Mouse (Mus musculus): Measurements from ENCODE around the gene Sptbn2. TPM values are rescaled to one million over a fixed set of nuclear protein-coding genes. Genes with fewer than 3 reads are reported as not detected.
"Not testable (repeated sequence)": the region's sequence is repeated elsewhere in the genome, so short reads cannot be mapped to it uniquely, and the experiment has no call there.

The Sptbn2 gene
- polyA plus RNA-seq, 1 experiment from 2014 or later: 0.16 TPM

DNA sequence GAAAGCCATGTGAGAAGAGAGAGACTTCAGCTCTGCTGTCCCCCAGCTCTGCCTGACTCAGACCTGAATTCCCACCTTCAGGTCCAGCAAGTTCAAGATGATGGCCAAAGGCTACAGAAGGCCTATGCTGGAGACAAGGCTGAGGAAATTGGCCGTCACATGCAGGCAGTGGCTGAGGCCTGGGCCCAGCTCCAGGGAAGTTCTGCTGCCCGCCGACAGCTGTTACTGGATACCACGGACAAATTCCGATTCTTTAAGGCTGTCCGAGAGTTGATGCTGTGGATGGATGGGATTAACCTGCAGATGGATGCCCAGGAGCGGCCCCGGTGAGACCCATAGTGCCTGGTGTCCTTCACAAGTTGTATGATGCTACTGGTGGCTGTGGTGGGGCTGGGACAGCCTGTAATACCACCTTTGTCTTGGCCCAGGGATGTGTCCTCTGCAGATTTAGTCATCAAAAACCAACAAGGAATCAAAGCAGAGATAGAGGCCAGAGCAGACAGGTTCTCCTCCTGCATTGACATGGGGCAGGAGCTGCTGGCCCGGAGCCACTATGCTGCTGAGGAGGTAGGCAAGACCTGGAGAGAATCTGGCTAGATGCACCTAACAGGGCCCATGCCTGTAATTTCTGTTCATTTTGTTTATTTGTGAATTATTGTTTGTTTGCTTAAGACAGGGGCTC lies 36.8 kb downstream of the Sptbn2 start:
- no peaks in the 10 kb centered on the region for H3K9me3 ChIP-seq
- no peak overlapping the region for H3K27ac ChIP-seq (replicated peaks)
- peaks cover 8% of the 10 kb centered on the region for H3K4me1 ChIP-seq
- H3K27me3 ChIP-seq (replicated peaks): no peaks in the 10 kb centered on the region
- peak overlapping the region; percentile 47; the same call in 1 of the 2 replicates for H3K9ac ChIP-seq
- no peak overlapping the region for H3K4me2 ChIP-seq
- ATAC-seq (ENCODE audit: extremely low read depth, insufficient number of reproducible peaks, low FRiP score, low TSS enrichment): no peak
- no peaks in the 10 kb centered on the region for H3K36me3 ChIP-seq
- no peak overlapping the region for H3K4me3 ChIP-seq
- WGBS: 88% methylated on average over 9 of the region's 9 CpGs

DNA sequence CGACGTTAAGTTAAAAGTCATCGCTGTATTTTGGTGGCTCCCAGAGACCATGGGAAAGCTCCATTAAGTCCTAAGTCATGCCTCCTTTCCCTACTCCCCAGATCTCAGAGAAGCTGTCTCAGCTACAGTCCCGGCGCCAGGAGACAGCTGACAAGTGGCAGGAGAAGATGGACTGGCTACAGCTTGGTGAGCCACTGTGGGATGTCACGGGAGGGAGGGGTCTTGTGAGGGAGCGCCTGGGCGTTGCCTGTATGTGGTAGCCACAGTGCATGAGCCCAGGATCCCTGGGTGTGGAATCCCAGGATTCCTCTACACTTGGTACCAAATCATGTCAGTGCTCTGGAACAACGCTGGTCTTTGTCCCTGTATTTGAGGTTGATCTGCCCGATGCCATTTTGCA lies 37.5 kb downstream of the Sptbn2 start:
- Histone ChIP-seq H3K4me1 (peaks cover 8% of the 10 kb centered on the region), H3K9me3 (no peaks in the 10 kb centered on the region), H3K27me3 (replicated peaks) (no peaks in the 10 kb centered on the region), H3K9ac (no peak overlapping the region), H3K36me3 (no peaks in the 10 kb centered on the region), H3K4me3 (no peak overlapping the region), H3K4me2 (no peak overlapping the region), H3K27ac (replicated peaks) (no peak overlapping the region)
- 75% methylated on average over 10 of the region's 10 CpGs for WGBS
- no peak for ATAC-seq (ENCODE audit: extremely low read depth, insufficient number of reproducible peaks, low FRiP score, low TSS enrichment)

DNA sequence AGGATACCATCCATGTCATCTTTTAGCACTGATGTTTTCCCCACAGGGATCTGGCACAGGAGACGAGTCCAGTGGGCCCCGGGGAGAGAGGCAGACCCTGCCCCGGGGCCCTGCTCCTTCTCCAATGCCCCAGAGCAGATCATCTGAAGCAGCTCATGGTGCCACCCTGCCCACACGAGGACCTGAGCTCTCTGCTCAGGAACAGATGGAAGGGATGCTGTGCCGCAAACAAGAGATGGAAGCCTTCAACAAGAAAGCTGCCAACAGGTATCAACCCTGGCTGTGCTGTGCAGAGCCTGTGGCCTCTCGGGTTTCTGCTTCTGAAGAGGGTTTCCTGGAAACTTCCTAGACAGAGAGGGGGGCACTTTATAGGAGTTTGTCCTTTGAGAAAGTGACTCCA lies 39.0 kb downstream of the Sptbn2 start:
- H3K9me3 ChIP-seq: no peaks in the 10 kb centered on the region
- peaks cover 5% of the 10 kb centered on the region for H3K4me1 ChIP-seq
- H3K36me3 ChIP-seq: no peaks in the 10 kb centered on the region
- no peak overlapping the region for H3K4me3 ChIP-seq
- no peak overlapping the region for H3K27ac ChIP-seq (replicated peaks)
- H3K27me3 ChIP-seq (replicated peaks): no peaks in the 10 kb centered on the region
- no peak for ATAC-seq (ENCODE audit: extremely low read depth, insufficient number of reproducible peaks, low FRiP score, low TSS enrichment)
- 82% methylated on average over 6 of the region's 6 CpGs for WGBS
- no peak overlapping the region for H3K9ac ChIP-seq
- no peak overlapping the region for H3K4me2 ChIP-seq

DNA sequence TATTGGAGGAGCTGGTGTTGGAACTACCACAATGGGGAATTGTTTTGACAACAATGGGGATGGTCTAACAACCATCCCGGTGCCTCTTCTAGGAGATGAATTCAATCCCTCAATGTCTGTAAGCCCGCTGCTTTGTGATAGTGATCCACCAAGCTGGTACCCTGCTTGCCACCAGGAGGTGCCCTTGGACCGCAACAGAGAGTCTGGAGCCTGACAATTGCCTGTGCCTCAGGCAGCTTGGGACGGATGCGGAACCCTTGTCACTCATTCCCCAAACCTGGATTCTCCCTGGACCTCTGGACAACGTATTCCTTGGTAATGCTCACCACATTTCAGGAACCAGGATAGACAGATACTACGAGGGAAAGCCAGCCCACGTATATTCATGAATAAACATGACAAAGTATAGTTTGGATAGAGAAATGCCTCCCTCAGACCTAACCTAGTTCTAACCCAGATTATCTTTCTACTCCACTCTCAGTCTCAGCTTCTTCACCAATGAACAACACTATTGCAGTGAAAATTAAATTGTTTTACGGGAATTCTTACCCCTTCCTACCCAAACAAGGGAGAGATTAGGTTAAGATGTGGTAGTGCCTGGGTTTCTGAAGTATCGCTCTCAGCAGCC lies 44.7 kb downstream of the Sptbn2 start:
- ATAC-seq (ENCODE audit: extremely low read depth, insufficient number of reproducible peaks, low FRiP score, low TSS enrichment): 0 out of 2 replicates have a peak, but pooled peaks have one; percentile 38
- Histone ChIP-seq H3K4me3 (peak overlapping the region; percentile 72), H3K27ac (replicated peaks) (peak overlapping the region; percentile 92), H3K4me2 (peak overlapping the region; percentile 89), H3K36me3 (peaks cover 24% of the 10 kb centered on the region), H3K9me3 (no peaks in the 10 kb centered on the region), H3K27me3 (replicated peaks) (no peaks in the 10 kb centered on the region), H3K9ac (peak overlapping the region; percentile 87), H3K4me1 (peaks cover 32% of the 10 kb centered on the region)
- 2% methylated on average over 10 of the region's 10 CpGs for WGBS

DNA sequence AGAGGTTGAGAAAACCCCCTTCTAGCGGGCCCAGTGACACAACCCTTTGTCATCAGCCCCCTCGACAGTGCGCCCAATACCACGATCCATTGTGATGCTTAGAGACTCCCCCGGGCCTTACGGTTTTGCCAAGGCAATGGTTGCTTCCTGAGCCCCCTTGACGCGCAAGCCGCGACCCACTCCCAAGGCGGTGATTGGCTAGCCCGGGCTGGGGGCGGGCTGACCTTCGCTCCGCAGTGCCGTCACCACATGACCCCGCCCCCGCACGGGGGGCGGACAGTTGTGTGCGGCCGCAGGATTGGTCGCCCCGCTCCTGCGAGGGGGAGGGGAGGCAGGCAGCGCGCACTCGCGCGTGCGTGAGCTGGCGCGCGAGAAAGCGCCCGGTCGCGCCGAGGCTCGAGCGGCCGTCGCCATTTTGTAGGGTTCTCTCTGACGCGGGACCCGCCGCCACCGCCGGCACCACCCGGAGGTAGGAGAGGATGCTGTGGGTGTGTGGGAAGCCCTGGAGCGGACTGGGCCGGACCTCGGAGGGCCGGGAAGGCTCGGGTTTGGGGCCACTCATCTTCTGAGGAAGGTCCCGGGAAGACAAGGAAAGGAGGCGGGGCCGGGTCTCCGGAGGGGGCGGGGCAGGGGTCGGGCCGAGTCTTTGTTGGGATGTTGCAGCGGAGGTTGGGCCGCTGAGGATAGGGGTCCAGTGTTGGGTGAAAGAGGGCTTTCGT lies 45.4 kb downstream of the Sptbn2 start, which contains the start of gene Rbm4b:
Gene Rbm4b (plus strand): TSS at position 305 of the 719 bp plus-strand sequence.
- 1% methylated on average over 65 of the region's 65 CpGs for WGBS
- H3K4me2 ChIP-seq: peak within 1 kb of the TSS; percentile 89
- H3K27me3 ChIP-seq (replicated peaks): no peaks in the 10 kb centered on the region
- peak; percentile 97 for ATAC-seq (ENCODE audit: extremely low read depth, insufficient number of reproducible peaks, low FRiP score, low TSS enrichment)
- peak within 1 kb of the TSS; percentile 92 for H3K27ac ChIP-seq (replicated peaks)
- no peaks in the 10 kb centered on the region for H3K9me3 ChIP-seq
- H3K4me3 ChIP-seq: peak within 1 kb of the TSS; percentile 72
- H3K9ac ChIP-seq: peak within 1 kb of the TSS; percentile 87
- peaks cover 36% of the 10 kb centered on the region for H3K4me1 ChIP-seq
- H3K36me3 ChIP-seq: peaks cover 31% of the 10 kb centered on the region

DNA sequence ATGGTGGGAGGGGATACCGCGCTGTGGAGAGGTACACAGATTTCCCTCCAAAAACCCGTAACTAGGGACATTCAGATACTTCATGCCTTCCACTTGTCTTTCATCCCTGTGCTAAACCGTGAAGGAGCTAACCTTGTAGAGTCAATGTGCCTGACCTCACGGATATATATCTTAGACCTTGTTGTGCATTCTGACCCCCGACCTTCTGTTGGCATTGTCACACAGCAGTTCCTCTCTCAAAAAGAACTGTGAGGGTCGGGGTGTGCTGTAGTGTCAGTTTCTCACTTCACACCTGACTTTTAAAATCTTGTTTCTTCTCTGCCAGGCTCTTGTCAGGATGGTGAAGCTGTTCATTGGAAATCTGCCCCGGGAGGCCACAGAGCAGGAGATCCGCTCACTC lies 46.0 kb downstream of the Sptbn2 start:
- peak overlapping the region; percentile 72 for H3K4me3 ChIP-seq
- peaks cover 36% of the 10 kb centered on the region for H3K4me1 ChIP-seq
- no peaks in the 10 kb centered on the region for H3K27me3 ChIP-seq (replicated peaks)
- no peak for ATAC-seq (ENCODE audit: extremely low read depth, insufficient number of reproducible peaks, low FRiP score, low TSS enrichment)
- no peaks in the 10 kb centered on the region for H3K9me3 ChIP-seq
- peaks cover 37% of the 10 kb centered on the region for H3K36me3 ChIP-seq
- WGBS: 4% methylated on average over 9 of the region's 9 CpGs
- peak overlapping the region; percentile 89 for H3K4me2 ChIP-seq
- peak overlapping the region; percentile 92 for H3K27ac ChIP-seq (replicated peaks)
- H3K9ac ChIP-seq: peak overlapping the region; percentile 87

DNA sequence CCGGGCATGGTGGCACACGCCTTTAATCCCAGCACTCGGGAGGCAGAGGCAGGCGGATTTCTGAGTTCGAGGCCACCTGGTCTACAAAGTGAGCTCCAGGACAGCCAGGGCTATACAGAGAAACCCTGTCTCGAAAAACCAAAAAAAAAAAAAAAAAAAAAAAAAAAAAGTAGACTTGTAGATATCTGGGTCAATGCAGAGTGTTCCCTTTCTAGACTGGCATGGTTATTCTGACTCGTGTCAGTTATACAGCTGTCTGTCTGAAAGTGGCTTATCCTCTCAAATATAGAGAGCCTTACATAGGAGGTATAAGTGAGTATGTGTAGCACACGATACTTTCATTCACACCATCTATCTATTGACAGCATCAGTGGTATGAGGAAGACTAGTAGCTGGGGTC lies 49.6 kb downstream of the Sptbn2 start:
- 90% methylated on average over 7 of the region's 8 CpGs for WGBS
- H3K27ac ChIP-seq (replicated peaks); H3K27me3 ChIP-seq (replicated peaks); H3K4me3 ChIP-seq; H3K9ac ChIP-seq; H3K4me2 ChIP-seq; H3K9me3 ChIP-seq; ATAC-seq (ENCODE audit: extremely low read depth, insufficient number of reproducible peaks, low FRiP score, low TSS enrichment): not testable (repeated sequence)
- Histone ChIP-seq H3K36me3 (peaks cover 72% of the 10 kb centered on the region), H3K4me1 (peaks cover 32% of the 10 kb centered on the region)

DNA sequence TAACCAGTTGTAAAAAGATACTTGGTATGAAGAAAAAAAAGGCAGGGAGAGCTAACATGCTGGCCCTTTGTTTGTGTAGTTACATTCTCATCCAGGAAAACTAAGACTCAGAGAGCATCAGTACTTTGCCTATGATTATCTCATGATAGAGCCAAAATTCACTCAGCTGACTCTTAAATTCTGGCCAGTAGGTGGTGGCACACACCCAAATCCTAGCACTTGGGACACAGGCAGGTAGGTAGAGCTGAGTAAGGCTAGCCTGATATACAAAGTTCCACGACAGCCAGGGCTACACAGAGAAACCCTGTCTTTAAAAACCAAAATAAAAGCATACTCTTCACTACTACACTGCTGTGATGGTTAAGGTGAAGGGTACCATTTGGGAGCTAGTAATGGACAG lies 51.9 kb downstream of the Sptbn2 start:
- no peak overlapping the region for H3K27ac ChIP-seq (replicated peaks)
- no peaks in the 10 kb centered on the region for H3K9me3 ChIP-seq
- no peak overlapping the region for H3K4me3 ChIP-seq
- no peak overlapping the region for H3K9ac ChIP-seq
- H3K36me3 ChIP-seq: peaks cover 90% of the 10 kb centered on the region
- WGBS: 57% methylated on average over 1 of the region's 1 CpGs
- peaks cover 24% of the 10 kb centered on the region for H3K4me1 ChIP-seq
- H3K27me3 ChIP-seq (replicated peaks): no peaks in the 10 kb centered on the region
- ATAC-seq (ENCODE audit: extremely low read depth, insufficient number of reproducible peaks, low FRiP score, low TSS enrichment): no peak
- no peak overlapping the region for H3K4me2 ChIP-seq

DNA sequence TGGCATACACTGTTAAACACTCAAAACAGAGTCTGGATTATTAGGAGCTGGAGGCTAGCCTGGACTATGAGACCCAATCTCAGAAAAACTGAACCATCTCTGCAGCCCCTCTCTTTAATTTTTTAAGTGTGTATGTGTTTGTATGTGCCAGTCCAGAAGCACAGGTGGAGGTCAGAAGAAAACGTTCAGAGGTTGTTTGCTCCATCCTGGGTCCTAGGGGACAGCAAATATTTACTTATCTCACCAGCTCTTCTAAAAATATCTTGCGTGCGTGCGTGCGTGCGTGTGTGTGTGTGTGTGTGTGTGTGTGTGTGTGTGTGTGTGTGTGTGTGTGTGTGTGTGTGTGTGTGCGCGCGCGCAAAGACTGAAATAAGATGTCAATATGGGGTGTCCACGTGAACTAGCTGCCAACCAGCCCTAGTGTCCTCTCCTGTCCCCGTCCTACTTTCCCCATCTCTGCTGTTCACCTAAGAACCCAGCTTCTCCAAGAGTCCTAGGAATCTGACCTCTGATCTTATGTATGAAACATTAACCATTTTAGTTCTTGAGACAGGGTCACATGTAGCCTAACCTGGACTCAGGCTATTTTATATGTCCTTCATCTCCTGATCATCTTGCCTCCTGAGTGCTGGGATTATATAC lies 56.7 kb downstream of the Sptbn2 start:
- Histone ChIP-seq H3K9ac (no peak overlapping the region), H3K9me3 (no peaks in the 10 kb centered on the region), H3K27me3 (replicated peaks) (no peaks in the 10 kb centered on the region), H3K4me2 (no peak overlapping the region), H3K4me3 (no peak overlapping the region), H3K4me1 (no peaks in the 10 kb centered on the region), H3K36me3 (peaks cover 96% of the 10 kb centered on the region), H3K27ac (replicated peaks) (no peak overlapping the region)
- no peak for ATAC-seq (ENCODE audit: extremely low read depth, insufficient number of reproducible peaks, low FRiP score, low TSS enrichment)
- WGBS: 71% methylated on average over 10 of the region's 12 CpGs

DNA sequence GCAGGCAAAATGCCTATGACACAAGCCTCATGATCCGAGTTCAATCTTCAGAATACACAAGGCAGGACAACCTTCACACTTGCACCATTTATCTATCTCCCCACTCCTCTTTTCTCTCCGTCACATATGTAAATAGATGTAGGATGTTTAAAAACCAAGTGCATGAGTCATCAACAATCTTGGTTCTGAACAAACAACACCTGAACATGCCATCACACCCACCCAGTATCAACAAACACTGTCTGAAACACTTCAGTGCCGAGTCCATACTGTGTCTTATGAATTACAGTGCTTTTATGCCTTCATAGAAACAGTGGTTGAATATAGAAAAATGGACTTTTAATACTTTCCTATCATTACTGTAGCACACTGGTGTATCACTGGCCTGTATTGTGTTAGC lies 61.8 kb downstream of the Sptbn2 start:
- 76% methylated on average over 3 of the region's 3 CpGs for WGBS
- peaks cover 92% of the 10 kb centered on the region for H3K36me3 ChIP-seq
- H3K27ac ChIP-seq (replicated peaks): no peak overlapping the region

DNA sequence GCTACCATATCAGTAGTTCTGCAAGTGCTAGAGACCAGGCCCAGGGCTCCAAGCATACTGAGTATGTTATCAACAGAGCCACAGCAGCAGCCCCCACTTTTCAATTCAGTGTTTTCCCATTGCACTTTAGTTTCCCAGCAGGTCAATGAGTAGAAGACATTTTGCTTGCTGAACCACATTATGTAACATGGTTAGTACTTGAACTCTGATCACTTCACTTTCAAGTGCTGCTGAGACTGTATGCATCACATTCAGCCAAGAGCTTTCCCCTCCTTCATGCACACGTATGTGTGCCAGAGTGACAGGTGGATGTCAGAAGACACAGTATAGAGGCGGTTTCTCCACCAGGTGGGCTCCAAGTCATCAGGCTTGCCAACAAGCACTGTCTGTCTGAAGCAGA lies 71.9 kb downstream of the Sptbn2 start:
- Histone ChIP-seq H3K4me3 (no peak overlapping the region), H3K9me3 (no peaks in the 10 kb centered on the region), H3K4me2 (no peak overlapping the region), H3K9ac (no peak overlapping the region), H3K27me3 (replicated peaks) (no peaks in the 10 kb centered on the region), H3K27ac (replicated peaks) (no peak overlapping the region), H3K36me3 (peaks cover 92% of the 10 kb centered on the region), H3K4me1 (peaks cover 49% of the 10 kb centered on the region)
- 90% methylated on average over 2 of the region's 2 CpGs for WGBS
- ATAC-seq (ENCODE audit: extremely low read depth, insufficient number of reproducible peaks, low FRiP score, low TSS enrichment): no peak

More for the DNA sequence above, 61.8 kb downstream of the Sptbn2 start:
- Histone ChIP-seq H3K4me1 (no peaks in the 10 kb centered on the region), H3K9me3 (no peaks in the 10 kb centered on the region), H3K27me3 (replicated peaks) (no peaks in the 10 kb centered on the region), H3K4me3 (no peak overlapping the region), H3K4me2 (no peak overlapping the region), H3K9ac (no peak overlapping the region)
- ATAC-seq (ENCODE audit: extremely low read depth, insufficient number of reproducible peaks, low FRiP score, low TSS enrichment): no peak

Measured in heart, embryonic 13.5 days (tissue).